Mouse (Mus musculus): ENCODE measurements at regions not wholly inside any gene's neighbourhood (a gene's known extent, or its start where the extent isn't known, plus 50 kb on each side); places are given as distances from the start of the nearest gene placed in this dataset.
"Not testable (repeated sequence)": the region's sequence is repeated elsewhere in the genome, so short reads cannot be mapped to it uniquely, and the experiment has no call there.

GRCm38 (mm10) chr7:113010150-113010549 lies 56.4 kb downstream of the Rassf10 start:
- DNase-seq (ENCODE audit: low spot score): no peak

- no peak for DNase-seq (ENCODE audit: low spot score)
Observed at GRCm38 (mm10) chr7:113017092-113017755, 63.5 kb downstream of the Rassf10 start.

- DNase-seq (ENCODE audit: low spot score): no peak
Observed at GRCm38 (mm10) chr7:113021412-113021811, 67.7 kb downstream of the Rassf10 start.

- no peak for DNase-seq (ENCODE audit: low spot score)
Observed at GRCm38 (mm10) chr7:113022516-113022915, 68.8 kb downstream of the Rassf10 start.

GRCm38 (mm10) chr7:113025758-113026157 lies 72.0 kb downstream of the Rassf10 start:
- DNase-seq (ENCODE audit: low spot score): no peak

GRCm38 (mm10) chr7:113026290-113027075 lies 72.7 kb downstream of the Rassf10 start:
- no peak for DNase-seq (ENCODE audit: low spot score)

GRCm38 (mm10) chr7:113027125-113027801 lies 73.5 kb downstream of the Rassf10 start:
- no peak for DNase-seq (ENCODE audit: low spot score)

- no peak for DNase-seq (ENCODE audit: low spot score)
Observed at GRCm38 (mm10) chr7:113030053-113030752, 76.4 kb downstream of the Rassf10 start.

- DNase-seq (ENCODE audit: low spot score): no peak
Observed at GRCm38 (mm10) chr7:113035751-113036150, 82.0 kb downstream of the Rassf10 start.

- no peak for DNase-seq (ENCODE audit: low spot score)
Observed at GRCm38 (mm10) chr7:113037825-113038613, 84.3 kb downstream of the Rassf10 start.

- DNase-seq (ENCODE audit: low spot score): no peak
Observed at GRCm38 (mm10) chr7:113038906-113039671, 85.3 kb downstream of the Rassf10 start.

GRCm38 (mm10) chr7:113045613-113046159 lies 91.9 kb downstream of the Rassf10 start:
- not testable (repeated sequence) for DNase-seq (ENCODE audit: low spot score)

GRCm38 (mm10) chr7:113046406-113046805 lies 92.6 kb downstream of the Rassf10 start:
- no peak for DNase-seq (ENCODE audit: low spot score)

- DNase-seq (ENCODE audit: low spot score): no peak
Observed at GRCm38 (mm10) chr7:113047583-113047982, 93.8 kb downstream of the Rassf10 start.

GRCm38 (mm10) chr7:113048097-113048795 lies 94.5 kb downstream of the Rassf10 start:
- no peak for DNase-seq (ENCODE audit: low spot score)

GRCm38 (mm10) chr7:113049440-113049839 lies 95.7 kb downstream of the Rassf10 start:
- no peak for DNase-seq (ENCODE audit: low spot score)

- DNase-seq (ENCODE audit: low spot score): no peak
Observed at GRCm38 (mm10) chr7:113052952-113053351, 99.2 kb downstream of the Rassf10 start.

- DNase-seq (ENCODE audit: low spot score): no peak
Observed at GRCm38 (mm10) chr7:113056421-113056820, 102.7 kb downstream of the Rassf10 start.

- peak; percentile 13 for DNase-seq (ENCODE audit: low spot score)
Observed at GRCm38 (mm10) chr7:113059211-113059966, 105.6 kb downstream of the Rassf10 start.
